Mouse (Mus musculus) hindlimb bud, embryonic 11.5 days (tissue): ENCODE measurements around the gene Rab34.

Experiments used
- DNase-seq: peaks from one replicate; pipeline ENCODE4 v3.0.0-alpha.2; 2012; ENCODE audit warnings: low read depth, low spot score; ENCODE audit errors: extremely low spot score

Gene Rab34

GRCm38 (mm10) chr11:78211513-78211912 lies 23.3 kb downstream of the Rab34 start:
- no peak for DNase-seq

- DNase-seq: no peak
Measured at GRCm38 (mm10) chr11:78213086-78213817, 25.0 kb downstream of the Rab34 start.

GRCm38 (mm10) chr11:78215709-78216317 lies 27.6 kb downstream of the Rab34 start:
- no peak for DNase-seq

GRCm38 (mm10) chr11:78223586-78223985 lies 35.4 kb downstream of the Rab34 start:
- DNase-seq: no peak

- no peak for DNase-seq
Measured at GRCm38 (mm10) chr11:78231518-78231917, 43.3 kb downstream of the Rab34 start.

GRCm38 (mm10) chr11:78240193-78240857 lies 52.1 kb downstream of the Rab34 start:
- no peak for DNase-seq
